Mouse (Mus musculus) spleen, adult 12 weeks (tissue): ENCODE results near the gene Mfn2.

Source experiments
- DNase-seq: peaks from one replicate; pipeline ENCODE4 v3.0.0; 2022; ENCODE audit warnings: low spot score

The Mfn2 gene

GRCm38 (mm10) chr4:147918459-147919121 is 14.1 kb upstream of the Mfn2 start:
- no peak for DNase-seq

- no peak for DNase-seq
These were observed 5.0 kb upstream of the Mfn2 start for GRCm38 (mm10) chr4:147909486-147909885.

DNA sequence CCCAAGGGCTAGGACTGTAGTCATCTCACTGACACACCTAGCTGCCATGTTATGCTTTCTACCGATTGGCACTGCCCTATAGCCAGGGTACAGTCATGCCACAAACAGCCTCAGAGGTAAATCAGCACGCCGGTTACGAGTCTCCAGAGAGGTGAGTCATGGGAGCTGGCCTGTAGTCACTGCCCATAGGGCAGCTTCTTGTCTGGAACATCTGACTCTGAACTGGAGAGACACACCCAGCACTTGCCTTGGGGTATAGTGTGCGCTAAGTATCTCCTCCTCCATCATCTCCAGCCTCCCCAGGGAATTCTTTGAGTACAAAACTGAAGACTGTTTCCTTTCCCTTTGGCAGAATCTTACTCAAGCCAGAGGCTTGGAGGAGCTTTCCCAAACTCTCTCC is 1.7 kb upstream of the Mfn2 start:
- no peak for DNase-seq

DNA sequence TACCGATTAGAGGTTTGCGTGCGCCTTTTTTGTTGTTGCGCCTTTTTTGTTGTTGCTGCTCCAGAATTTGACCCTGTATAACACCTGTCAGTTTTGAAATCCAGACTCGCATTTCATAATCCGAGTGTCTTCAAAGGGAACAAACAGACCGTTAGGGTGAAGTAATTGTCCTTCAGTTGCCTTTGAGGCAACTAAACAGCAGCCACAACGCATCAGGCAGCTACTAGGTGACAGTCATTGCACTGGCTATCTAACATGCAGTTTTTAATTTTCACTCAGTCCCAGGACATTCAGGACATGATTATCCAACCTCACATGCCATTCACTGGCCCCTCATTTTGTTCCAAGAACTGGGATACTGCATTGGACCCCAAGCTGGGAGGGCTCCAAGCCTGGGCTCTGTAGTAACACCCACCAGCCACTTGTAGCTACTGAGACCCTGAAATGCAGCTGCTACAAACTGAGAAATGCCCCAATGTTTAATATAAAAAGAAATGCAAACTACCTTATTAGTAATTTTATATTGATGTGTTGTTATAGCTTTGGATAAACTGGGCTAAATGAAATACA is 671 bp upstream of the Mfn2 start:
- DNase-seq, result no peak

- no peak for DNase-seq
These were observed 903 bp downstream of the Mfn2 start for GRCm38 (mm10) chr4:147903601-147904000.

GRCm38 (mm10) chr4:147902906-147903500 is 1.5 kb downstream of the Mfn2 start:
- DNase-seq, result no peak

DNA sequence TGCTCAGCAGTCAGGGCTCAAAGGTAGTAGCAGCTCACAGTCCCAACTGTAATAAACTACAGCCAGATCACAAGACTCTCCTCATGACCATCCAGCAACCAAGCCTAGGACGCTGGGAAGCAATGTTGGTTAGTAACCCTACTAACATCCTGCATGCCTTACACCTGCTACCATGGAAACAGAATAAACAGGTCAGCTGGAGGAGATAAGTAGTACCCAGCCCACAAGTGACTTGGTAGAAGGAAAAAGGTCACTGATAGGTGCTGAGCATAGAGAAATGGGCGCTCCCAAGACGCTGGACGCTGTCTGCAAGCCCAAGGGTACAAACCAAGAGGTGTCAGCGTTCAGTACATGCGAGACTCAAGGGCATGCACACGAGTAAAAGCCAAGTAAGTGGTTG is 4.1 kb downstream of the Mfn2 start:
- DNase-seq, result no peak

- no peak for DNase-seq
These were observed 7.2 kb downstream of the Mfn2 start for GRCm38 (mm10) chr4:147897348-147897747.

DNA sequence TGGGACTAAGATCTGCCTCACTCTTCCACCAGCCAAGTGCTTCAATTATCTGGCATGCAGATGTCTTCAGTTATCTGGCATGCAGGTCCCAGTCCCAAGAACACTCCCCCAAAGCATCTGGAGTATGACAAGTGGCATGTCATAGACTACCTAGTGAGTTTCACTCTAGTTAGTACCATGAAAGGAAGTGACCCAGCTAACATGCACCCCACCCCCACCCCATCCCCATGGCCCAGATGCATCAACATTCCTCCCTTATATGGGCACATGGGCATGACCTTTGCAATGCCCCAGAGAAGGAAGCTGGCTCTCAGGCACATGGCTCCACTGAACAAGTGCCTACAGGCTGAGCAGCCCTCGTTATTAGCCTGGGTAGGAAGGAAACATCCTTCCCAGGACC is 8.1 kb downstream of the Mfn2 start:
- no peak for DNase-seq

DNA sequence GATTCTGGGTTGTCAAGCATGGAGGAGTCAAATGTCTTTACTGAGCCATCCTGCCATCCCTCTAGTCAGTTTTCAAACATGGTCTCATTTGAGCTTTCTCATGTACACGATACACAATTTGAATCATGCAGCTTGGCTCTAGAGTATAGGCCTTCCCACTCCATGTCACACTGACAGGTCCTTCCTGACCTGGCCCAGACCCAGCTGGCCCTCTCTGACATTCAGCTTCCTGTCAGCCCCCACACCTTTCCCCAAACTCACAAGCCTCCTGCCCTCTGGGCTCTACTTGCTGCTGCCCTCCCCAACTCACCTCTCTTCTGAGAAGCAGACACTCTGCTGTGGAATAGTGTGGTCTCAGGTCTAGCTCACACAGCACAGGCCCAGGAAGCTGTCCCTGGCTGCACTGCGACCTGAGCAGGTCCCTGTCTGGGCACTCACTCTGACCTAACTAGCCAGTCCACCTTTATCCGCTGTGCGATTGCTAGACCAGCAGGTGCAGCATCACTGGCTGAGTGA is 8.6 kb downstream of the Mfn2 start:
- no peak for DNase-seq

DNA sequence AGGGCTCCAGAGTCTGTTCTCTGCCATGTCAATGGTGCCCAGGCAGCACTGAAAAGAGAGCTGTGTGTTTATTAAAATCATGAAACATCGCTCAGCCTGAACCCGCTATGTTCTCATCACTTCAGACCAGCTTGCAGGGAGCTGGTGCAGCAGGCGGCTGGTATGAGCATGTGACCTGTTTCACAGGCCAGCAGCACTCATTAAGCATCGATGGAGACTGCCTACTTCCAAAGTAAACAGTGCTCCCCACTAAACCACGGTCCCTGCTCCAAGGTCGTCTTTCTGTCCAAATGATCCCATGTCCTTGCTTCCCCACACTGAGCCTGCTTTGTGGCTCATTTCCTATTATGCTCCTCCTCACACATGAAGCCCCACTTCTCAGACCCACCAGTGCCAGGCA is 14.2 kb downstream of the Mfn2 start:
- no peak for DNase-seq

DNA sequence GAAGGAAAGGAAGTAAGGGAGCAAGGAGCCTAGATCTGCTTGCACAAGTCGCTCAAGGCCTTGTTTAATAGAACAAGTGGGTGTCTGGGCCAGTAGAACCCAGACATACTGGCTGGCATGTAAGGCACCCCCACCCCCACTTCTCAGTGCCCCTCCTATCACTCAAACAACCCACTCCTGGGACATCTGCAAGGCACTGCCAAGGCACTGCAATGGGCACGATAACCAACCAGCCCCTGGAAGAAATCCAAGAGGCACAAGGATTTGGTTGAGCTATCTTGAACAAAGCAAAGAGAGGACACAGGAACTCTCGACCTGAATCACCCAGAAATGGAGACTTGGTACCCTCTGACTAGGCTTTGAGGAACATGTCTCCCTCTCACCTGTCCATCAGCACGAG is 16.3 kb downstream of the Mfn2 start:
- DNase-seq, result no peak

- DNase-seq, result no peak
These were observed 17.2 kb downstream of the Mfn2 start for GRCm38 (mm10) chr4:147887277-147887676.

DNA sequence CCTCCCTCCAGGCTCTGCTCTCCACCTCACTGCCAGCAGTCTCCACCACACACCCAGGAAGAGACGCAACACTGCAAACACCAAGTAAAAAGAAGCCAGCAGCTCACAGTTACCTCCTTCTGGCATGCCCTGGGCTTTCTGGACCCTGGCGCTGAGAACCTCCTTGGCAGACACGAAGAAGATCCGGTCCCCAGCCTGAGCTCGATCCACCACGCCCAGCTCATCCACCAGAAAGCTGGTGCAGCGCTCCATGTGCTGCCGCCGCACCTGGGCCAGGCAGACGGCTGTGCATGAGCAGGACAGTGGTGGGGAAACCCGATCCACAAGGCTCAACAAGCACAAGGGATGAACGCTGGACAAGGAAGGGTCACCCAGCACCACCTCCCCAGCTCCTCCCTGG is 18.3 kb downstream of the Mfn2 start:
- no peak for DNase-seq

DNA sequence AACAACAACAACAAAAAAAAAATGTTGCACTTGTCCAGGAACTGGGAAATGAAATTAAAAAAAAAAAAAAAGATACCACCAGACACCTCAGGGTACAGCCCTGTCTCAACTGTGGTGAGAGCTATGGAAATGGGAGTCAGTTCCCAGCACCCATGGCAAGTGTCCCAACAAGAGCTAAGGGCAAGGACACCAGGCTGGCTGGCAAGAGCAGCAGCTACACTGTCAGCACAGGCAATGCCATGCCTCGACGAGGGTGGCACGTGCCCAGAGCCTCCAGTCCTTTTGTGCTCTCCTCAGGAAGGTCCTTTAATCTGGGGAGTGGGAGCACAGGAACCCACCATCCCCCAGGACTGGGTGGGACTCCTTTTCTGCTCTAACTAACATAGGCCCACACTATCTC is 20.4 kb downstream of the Mfn2 start:
- DNase-seq, result no peak

DNA sequence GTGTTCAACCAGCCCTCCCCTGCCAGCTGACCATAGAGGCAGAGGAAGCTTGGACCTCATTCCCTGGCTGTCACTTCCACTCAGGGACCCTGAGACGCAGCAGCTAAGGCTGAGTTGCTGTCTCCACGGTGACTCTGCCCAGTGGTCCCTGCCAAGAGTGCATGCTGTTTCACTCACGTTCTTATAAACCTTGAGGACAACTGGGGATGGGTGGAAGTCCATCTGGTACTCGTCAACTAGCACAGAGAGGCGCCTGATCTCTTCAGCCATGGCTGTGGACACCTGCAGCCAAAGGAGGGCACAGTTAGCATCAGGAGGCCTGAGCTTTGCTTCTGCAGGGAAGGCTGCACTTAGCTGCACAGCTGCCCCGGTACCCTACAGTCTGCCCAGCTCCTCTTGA is 21.5 kb downstream of the Mfn2 start:
- DNase-seq, result no peak

DNA sequence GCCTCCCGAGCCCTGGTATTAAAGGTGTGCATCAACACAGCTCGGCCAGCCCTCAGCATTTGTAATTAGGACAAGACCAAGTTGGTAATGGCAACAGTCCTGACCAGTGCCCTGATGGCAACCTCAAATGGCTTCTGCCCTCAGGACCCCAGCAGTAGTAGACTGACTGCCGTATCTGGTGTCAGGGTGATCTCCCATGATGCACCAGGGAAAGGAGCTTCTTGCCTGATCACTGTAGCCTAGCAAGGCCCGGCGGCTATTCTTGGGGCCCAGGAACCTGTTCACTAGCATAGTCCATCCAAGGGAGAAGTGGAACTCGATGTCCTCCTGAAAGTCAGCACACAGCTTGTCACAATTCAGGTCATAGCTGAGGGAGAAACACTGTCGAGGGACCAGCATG is 22.7 kb downstream of the Mfn2 start:
- DNase-seq, result no peak

DNA sequence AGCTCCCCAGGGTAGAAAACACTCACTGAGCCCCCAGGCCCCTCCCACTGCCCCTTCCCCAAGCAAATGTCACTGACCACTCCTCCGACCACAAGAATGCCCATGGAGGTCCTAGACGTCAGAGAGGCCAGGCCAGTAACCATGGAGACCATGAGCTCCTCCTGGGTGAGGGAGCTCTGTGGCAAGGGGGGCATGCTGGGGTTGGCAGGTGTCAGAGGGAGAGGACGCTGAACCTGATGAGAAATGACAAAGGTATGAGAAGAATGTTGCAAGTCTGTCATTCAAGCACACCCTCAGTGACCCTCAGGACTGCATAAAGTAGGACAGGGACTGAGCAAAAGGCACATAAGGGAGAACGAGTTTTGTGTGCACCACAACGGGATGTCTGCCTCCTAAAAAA is 24.6 kb downstream of the Mfn2 start:
- DNase-seq, result no peak

DNA sequence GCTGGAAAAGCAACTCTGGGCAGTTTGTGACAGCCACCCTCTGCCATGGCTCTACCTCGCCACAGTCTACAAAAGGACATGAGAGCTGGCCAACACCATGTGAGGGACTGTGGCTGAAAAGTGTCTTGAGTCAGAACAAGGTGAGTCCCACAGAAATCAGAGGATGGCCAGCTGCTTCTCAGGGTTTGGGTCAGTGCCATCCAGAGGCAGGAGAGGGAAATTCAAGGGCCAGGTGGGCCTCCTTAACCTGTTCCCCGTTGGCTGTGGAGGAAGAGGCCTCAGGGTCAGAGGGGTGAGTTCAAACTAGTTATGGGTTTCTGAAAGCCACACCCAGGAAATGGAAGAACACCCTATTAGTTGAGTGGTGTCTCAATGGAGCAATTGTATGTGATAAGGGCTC is 25.0 kb downstream of the Mfn2 start:
- no peak for DNase-seq

GRCm38 (mm10) chr4:147878537-147878936 is 26.0 kb downstream of the Mfn2 start:
- no peak for DNase-seq

DNA sequence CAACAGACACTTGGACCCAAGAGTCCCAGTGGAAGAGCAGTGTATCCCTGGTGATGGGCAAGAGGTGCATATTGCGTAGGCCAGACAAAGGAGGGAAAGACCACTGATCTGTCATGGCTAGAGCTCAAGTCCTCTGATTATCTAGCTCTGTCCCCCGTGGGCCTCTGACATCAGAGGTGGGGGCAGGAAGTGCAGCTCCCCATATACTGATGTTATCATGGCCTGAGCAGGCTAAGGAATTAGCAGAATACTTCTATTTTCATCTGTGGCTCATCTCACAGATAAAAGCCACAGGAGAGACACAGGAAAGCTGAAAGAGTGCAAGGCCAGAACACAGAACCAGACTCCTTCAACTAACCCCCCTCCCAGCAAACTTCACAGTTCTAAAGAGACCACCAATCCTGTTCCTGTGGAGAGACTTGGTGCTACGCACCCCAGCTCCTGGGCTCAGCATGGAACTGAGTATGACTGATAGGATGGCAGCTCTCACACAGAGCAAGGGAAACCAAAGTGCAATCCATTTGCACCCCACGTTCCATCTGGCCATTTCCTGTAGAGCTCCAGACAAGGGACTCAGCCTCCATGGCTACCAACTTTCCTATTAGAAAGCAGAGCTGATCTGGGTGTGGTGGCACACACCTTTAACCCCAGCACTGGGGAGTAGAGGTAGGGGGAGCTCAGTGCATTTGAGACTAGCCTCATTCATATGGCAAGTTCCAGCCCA is 28.5 kb downstream of the Mfn2 start:
- no peak for DNase-seq

- DNase-seq, result no peak
These were observed 35.3 kb downstream of the Mfn2 start for GRCm38 (mm10) chr4:147869238-147869637.

- peak; percentile 85 for DNase-seq
These were observed 36.0 kb downstream of the Mfn2 start, which contains the start of the genes Miip and Fv1 for GRCm38 (mm10) chr4:147868450-147869031. Miip (minus strand) TSS chr4:147868816. Fv1 (plus strand) TSS chr4:147868979.
